Mouse (Mus musculus): Measurements from ENCODE around the gene Pde12. TPM values are rescaled to one million over a fixed set of nuclear protein-coding genes. Genes with fewer than 3 reads are reported as not detected.

The Pde12 gene
- total RNA-seq, 4 experiments from 2014 or later = 5.0 to 6.5 (median 5.3) TPM

GRCm38 (mm10) chr14:26643006-26643624 lies 26.6 kb downstream of the Pde12 start:
- no peak for DNase-seq (ENCODE audit: low spot score)

DNA sequence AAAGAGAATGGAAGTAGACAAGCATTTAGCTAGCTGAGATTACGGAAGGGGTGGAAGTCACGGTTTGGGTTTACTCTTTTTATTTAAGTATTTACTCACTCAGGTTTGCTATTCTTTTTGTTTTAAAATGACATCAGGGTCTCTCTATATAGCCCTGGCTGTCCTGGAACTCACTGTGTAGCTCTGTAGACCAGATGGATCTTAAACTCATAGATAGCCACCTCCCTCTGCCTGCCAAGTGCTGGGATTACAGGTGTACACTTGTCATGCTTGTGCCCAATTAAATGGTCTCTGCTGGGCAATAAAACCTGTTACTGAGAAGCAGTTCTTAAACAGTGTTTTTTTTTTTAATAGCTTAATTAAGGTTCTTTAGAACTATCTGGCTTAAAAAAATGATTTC lies 29.7 kb downstream of the Pde12 start:
- DNase-seq (ENCODE audit: low spot score) = no peak

GRCm38 (mm10) chr14:26639251-26639650 lies 30.4 kb downstream of the Pde12 start:
- DNase-seq (ENCODE audit: low spot score) = no peak

- peak; percentile 58 for DNase-seq (ENCODE audit: low spot score)
Observed at GRCm38 (mm10) chr14:26638708-26639084, 31.0 kb downstream of the Pde12 start.

DNA sequence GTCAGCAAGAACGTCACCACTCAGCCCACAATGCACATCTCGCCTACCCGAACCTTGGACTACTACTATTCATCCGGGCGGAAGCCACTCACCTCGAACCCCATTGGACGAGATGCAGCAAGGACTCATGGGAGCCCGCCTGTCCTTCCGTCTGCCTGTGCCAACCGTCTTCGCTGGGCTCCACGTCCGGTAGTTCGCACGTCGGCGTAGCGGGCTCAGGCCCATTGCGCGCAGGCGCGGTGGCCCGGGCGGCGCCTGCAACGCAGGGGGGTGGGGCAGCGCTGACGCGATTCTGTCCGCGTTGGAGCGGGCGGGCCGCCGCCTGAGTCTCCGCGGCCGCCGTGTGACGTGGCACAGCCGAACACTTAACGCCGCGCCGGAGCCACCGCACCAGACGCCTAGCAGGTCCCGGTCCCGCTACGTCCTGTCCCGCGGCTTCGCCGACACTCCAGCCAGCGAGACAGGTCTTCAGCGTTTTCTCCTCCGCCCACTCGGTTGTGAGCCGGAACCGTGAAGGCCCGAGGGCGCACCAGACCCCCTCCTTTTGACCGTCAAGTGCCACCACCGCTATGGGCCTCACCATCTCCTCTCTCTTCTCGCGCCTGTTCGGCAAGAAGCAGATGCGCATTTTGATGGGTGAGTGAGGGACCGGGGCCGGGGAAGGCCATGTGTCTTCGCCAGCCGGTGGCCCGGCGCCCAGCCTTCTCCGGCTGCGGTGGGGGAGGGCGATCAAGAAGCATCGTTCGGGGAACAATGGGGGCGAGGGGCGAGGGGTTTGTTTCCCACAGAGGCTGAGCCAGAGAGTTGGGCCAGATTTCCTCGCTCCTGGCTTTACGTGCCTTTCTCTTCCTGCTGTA lies 31.6 kb downstream of the Pde12 start, which contains the start of gene Arf4:
Gene Arf4 (plus strand): TSS at position 224 of the 857 bp plus-strand sequence.
- peak; percentile 99 for DNase-seq (ENCODE audit: low spot score)

DNA sequence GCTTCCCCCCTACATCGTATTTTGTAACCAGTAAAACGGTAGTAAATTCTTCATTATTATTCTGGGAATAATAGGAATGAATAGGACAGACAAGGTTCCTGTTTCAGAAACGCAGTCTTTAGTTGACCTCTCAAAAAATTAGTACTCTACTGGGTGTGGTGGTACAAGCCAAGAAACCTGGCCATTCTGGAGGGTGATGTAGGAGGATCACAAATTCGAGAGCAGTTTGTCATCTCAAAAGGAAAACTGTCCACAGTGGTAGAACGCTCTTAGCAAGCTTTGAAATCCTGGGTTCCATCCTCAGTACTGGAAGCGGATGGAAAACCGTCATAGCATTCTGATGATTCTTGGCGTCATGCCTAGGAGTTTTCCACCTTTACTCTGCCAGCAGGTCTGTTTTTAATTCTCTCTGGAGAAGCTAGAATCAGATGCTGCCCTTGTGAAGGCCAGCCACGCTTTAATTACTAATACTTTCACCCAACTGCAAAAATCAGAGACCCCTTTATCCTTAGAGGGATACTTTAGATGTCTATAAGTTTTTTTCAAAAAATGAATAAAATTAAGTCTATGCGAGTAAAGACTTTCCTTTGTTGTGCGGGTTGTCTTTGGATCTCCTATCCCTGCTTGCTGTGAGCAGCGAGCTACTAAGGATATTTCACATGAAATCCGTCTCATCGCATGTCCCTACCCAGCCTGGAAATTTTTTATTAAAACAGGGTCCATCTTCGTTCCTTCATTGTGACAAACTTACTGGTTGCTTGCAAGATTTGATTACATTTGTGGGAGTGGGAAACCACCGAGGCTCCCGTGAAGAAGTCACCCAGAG lies 32.4 kb downstream of the Pde12 start:
- peak; percentile 55 for DNase-seq (ENCODE audit: low spot score)

GRCm38 (mm10) chr14:26626605-26627140 lies 43.0 kb downstream of the Pde12 start:
- no peak for DNase-seq (ENCODE audit: low spot score)

DNA sequence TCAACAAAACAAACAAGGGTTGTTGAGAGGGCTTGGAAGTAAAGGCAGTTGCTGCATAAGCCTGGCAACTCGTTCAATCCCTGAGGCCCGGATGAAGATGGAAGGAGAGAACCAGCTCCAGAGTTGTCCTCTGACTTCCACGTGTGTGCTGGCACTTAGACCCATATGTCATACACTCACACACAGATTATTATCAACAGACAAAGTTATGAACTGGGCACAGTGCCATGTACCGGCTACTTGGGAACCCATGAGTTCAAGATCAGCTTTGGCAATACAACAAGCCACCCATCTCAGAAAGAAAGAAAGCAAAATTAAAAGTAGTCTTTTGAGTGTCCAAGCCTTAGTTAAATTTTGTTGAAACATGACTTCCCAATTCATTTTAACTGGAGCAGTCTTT lies 44.4 kb downstream of the Pde12 start:
- no peak for DNase-seq (ENCODE audit: low spot score)

GRCm38 (mm10) chr14:26610689-26611088 lies 59.0 kb downstream of the Pde12 start:
- no peak for DNase-seq (ENCODE audit: low spot score)

Small RNAs within 50 kb of the gene (microRNA-seq; reads per million reads assigned to microRNA genes)
- gene Mir7672 = 1.1 reads per million

Other genes with a start within 250 kb of the Pde12 start
- gene Slmap, start 135.0 kb downstream of the Pde12 start, total RNA-seq (2022) = 100 to 1,000 TPM; 242 to 367 (median 269) TPM
- gene Dennd6a, start 96.0 kb downstream of the Pde12 start, total RNA-seq (2022) = 10 to 100 TPM; 12.4 to 13.4 (median 12.9) TPM
- gene Arf4, start 31.8 kb downstream of the Pde12 start, total RNA-seq (2022) = 10 to 100 TPM; 60.5 to 84.8 (median 69.0) TPM
- under 1 TPM in 3 of 4 experiments, not detected in 1; 0.03 to 0.06 (median 0.06) TPM for gene Dnah12, start 23.4 kb upstream of the Pde12 start, total RNA-seq (2022)
- gene Asb14, start 224.7 kb upstream of the Pde12 start, total RNA-seq (2022) = 100 to 1,000 TPM; 103 to 126 (median 118) TPM